Mouse (Mus musculus) megakaryocyte-erythroid progenitor cell, adult 5 weeks (primary cell): ENCODE data around the gene Frs2. TPM values are rescaled to one million over a fixed set of nuclear protein-coding genes. Genes with fewer than 3 reads are reported as not detected.

Experiments used
- polyA plus RNA-seq: library from polyadenylated mRNA; stranded (reverse); fragments of >175 nt; gene quantifications from 2 replicates; pipeline ENCODE4 v1.2.3, GENCODE M21; 2012

Gene Frs2
- 15.3 and 15.7 TPM in 2 replicates for polyA plus RNA-seq

DNA sequence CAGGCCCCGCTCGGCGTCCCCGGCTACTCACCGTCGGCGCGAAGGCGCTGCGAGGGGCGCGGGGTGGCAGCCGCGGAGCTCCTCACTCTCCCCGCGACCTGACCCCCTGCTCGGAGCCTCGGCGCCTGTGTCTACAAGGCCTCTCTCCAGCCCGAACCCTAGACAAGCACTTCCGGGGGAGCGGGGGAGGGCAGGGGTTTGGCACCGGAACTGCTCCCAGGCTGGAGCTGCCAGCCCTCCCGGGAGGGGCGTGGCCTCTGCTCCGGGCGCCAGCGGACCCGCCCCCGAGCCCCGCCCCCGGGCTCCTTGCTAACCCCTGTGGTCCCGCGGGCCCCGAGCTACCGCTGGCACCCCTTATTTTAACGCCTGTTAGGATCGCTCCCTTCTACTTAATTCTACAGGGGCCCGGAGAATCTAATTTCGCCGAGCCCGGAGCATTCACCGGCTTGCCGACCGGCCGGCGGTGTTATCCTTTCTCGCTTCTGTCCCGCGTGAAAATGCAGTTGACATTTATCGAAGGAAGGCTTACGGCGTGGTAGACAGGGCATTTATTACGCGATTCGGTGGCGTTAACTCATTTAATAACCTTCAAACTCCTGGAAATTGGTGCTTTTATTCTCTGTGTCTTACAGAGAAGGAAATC lies at the start of gene Frs2:
Frs2 (minus strand) TSS at position 174 of the 643 bp plus-strand sequence.

DNA sequence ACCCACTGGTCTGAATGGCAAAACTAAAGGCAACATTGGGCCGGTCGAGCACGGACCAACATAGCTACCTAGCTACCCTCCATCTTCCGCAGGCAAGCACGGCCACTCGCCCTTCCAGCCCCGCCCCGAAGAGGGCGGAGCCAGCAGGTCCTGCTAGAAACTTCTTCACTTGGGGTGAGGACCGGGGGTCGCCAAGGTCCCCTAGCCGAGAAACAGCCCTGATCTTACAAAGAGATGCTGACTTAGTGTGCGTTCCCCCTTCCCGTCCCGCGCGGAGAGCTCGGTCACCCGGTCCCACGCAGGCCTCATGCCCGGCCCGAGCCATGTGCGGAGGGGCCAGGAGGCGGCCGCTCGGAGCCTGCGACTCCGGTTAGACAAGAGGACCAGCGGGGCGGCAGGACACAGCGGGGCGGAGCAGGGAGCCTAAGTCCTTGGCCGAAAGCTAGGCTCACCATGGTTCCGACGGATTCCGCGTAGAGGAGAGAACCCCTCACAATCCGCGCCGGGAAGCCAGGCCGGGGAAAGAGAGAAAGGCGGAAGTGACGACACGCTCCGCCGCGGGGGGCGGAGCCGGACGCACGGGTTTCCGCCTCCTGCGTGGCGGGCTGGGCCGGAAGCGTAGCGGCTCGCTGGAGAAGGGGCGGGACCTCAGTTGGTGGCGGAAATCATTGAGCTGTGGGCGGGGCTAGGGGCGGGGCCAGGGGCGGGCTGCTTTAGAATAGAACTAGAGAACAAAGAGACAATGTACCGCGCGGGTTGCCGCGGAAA lies 84.9 kb downstream of the Frs2 start, which contains the start of gene Cct2:
Cct2 (minus strand) TSS at position 561 of the 768 bp plus-strand sequence.

DNA sequence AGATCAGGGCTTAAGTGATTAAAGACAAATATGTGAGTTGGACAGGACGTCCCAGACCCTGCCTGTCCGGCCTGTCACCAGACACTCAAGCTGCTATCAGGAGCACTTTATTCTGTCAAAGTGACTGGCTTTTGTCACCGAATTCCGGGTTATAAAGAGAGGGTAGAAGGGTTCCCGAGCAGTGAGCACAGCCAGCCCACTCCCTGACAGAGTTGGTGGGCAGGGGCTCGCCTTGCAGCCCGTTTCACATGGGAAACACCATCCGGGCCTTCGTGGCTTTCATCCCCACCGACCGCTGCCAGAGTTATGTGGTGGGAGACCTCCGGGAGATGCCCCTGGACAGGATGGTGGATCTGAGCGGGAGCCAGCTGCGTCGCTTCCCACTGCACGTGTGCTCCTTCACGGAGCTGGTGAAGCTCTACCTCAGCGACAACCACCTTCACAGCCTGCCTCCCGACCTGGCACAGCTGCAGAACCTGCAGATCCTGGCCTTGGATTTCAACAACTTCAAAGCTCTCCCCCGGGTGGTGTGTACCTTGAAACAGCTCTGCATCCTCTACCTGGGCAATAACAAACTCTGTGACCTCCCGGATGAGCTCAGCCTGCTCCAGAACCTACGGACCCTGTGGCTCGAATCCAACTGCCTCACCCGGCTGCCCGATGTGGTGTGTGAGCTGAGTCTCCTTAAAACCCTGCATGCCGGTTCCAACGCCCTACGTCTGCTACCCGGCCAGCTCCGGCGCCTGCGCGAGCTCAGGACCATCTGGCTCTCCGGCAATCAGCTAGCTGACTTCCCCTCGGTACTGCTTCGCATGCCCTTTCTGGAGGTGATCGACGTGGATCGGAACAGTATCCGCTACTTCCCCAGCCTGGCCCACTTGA lies 102.9 kb downstream of the Frs2 start, which contains the start of gene Lrrc10:
Lrrc10 (plus strand) TSS at position 167 of the 882 bp plus-strand sequence.

Other genes starting within 250 kb of the Frs2 start
- 13.4 and 15.0 TPM in 2 replicates for gene Rab3ip, start 197.8 kb downstream of the Frs2 start, polyA plus RNA-seq
- not detected in 2 replicates for gene Gm10271, start 175.9 kb downstream of the Frs2 start, polyA plus RNA-seq
- gene Best3, start 162.2 kb downstream of the Frs2 start, polyA plus RNA-seq: 0.09 TPM in 1 of 2 replicates, not detected in the other
- not detected in 2 replicates for gene Lrrc10, start 103.2 kb downstream of the Frs2 start, polyA plus RNA-seq
- 29.8 and 29.9 TPM in 2 replicates for gene Cct2, start 84.7 kb downstream of the Frs2 start, polyA plus RNA-seq
- gene Yeats4, start 76.0 kb upstream of the Frs2 start, polyA plus RNA-seq: 132 and 146 TPM in 2 replicates
- gene 9530003J23Rik, start 90.2 kb upstream of the Frs2 start, polyA plus RNA-seq: not detected in 2 replicates
- gene Lyz2, start 133.8 kb upstream of the Frs2 start, polyA plus RNA-seq: 17.5 and 28.8 TPM in 2 replicates
- 0.05 TPM in 1 of 2 replicates, not detected in the other for gene Lyz1, start 144.3 kb upstream of the Frs2 start, polyA plus RNA-seq
- 160 and 164 TPM in 2 replicates for gene Cpsf6, start 231.5 kb upstream of the Frs2 start, polyA plus RNA-seq